Mouse (Mus musculus): ENCODE measurements around the gene Rex1bd. TPM values are rescaled to one million over a fixed set of nuclear protein-coding genes. Genes with fewer than 3 reads are reported as not detected.

Gene Rex1bd
- total RNA-seq, 2 experiments from 2014 or later = 170 TPM

DNA sequence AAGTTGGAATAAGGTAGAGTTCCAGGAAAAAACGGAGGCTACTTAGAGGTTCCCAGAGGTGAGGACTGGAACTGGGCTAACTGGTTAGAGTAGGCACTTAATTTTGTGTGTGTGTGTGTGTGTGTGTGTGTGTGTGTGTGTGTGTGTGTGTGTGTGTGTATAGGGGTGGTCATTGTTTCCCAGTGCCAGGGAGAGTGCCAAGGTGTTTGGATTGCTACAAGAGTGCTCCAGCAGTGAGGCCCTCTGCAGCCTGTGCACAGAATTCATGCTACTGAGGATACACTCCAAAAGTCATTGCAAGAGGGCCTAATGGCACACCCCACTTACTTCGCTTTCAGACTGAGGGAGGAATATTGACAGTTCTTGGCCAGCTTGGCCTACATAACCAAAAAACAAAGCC, 23.6 kb downstream of the Rex1bd start:
- DNase-seq (ENCODE audit: low spot score) = no peak

- no peak for DNase-seq (ENCODE audit: low spot score)
These were observed 24.6 kb downstream of the Rex1bd start for GRCm38 (mm10) chr8:70481908-70482307.

DNA sequence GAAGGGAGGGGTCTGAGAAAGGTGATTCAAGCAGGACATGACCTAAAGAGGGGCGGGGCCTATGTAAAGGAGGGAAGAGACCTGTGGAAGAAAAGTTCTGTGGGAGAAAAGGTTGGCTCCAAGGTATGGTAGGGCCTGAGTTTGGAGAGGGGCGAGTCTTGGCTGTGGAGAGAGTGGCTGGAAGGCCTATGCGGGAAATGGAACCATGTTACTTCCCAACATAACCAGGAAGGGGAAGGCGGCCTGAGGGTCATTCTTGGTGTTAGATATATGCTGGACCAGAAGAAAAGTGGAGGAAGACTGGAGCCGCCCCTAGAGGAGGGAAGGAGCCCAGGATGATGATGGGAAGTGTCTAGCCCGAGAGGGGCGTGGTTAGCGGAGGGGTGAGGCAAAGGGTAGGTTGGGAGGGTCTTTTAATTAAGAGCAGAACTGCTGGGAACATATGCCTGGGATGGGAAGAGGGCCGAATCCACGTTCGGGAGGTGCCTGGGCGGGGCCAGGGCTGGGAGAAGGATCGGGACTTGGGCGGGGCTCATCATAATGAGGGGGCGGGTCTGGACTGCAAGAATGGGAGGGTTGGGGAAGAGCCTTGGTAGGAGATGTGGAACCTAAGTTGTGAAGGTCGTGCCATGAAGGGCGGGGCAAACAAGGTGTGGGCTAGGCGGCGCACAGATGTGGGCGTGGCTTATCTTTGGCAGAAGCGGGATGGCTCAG, 29.1 kb downstream of the Rex1bd start:
- no peak for DNase-seq (ENCODE audit: low spot score)

DNA sequence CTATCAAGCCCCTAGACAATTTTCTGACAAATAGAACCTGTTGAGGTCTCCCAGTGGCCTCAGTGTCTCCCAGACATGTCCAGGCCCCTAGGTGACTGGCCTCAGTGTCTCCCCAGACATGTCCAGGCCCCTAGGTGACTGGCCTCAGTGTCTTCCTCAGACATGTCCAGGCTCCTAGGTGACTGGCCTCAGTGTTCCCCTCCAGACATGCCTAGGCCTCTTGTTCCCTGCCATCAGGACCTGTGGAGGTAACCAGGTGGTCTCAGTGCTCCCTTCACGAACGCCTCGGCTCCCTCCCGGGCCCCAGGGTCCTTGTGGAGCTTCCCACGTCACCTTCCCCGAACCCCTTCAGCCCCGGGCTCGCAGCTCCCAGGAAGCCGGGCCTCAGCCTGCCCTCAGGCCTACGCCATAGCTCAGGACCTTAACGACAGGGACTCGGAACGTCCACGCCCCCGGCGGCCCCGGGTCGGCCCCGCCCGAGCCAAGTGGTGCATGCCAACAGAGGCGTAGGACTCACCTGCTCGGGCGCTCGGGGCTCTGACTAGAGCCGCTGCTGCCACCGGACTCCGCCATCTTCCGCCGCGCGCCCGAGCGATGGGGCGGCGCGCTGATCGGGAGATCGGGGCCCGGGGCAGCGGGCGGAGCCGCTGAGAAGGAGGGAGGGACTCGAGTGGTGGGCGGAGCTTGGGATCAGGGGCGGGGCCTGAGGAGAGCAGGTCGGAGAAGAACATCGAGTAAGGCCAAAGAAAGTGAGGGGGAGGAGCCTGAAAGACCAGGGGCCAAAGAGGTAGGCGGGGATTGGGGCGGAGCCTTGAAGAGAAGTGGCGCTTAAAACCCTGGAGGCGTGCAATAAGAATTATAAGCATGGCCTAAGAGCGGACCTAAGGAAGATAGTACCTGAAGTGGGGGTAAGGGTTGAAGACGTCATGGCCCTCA, 30.0 kb downstream of the Rex1bd start, which contains the start of gene Klhl26:
Klhl26 (minus strand) TSS at position 636 of the 936 bp plus-strand sequence.
- peak; percentile 97 for DNase-seq (ENCODE audit: low spot score)

DNA sequence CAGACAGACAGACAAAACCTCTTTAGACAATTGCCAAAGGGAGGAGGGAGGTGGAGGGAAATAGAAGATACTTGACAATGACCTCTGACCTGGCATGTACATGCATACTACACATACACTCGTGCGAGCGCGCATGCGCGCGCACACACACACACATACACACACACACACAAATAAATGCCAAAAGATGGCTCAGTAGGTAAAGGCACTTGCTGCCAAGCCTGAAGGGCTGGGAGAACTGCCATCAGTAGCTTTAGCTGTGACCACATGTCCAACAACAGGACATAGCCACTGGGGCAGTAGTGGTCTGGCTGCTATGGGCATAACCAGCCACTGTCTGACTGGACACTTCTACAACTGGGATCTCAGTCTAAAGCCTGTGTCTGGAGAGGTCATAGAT, 34.7 kb downstream of the Rex1bd start:
- no peak for DNase-seq (ENCODE audit: low spot score)

DNA sequence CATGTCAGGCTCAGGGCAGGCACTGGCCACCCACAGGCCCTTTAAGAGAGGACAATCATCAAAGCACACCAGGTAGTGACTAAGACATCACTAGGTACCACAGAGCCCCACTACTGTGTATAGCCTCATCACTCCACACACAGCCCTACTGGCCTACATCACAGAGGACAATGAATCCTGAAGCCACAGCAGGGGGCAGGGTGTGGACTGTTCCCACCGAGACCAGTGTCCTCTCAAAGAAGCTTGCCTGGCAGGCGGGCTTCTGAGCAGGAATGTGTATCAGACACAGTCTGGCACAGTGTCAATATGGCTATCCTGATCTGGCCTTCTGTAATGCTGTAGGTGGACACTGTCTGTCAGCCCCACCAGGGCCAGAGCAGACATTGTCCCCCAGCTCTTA, 36.6 kb downstream of the Rex1bd start:
- DNase-seq (ENCODE audit: low spot score) = no peak

GRCm38 (mm10) chr8:70469295-70469916, 37.1 kb downstream of the Rex1bd start:
- DNase-seq (ENCODE audit: low spot score) = no peak

DNA sequence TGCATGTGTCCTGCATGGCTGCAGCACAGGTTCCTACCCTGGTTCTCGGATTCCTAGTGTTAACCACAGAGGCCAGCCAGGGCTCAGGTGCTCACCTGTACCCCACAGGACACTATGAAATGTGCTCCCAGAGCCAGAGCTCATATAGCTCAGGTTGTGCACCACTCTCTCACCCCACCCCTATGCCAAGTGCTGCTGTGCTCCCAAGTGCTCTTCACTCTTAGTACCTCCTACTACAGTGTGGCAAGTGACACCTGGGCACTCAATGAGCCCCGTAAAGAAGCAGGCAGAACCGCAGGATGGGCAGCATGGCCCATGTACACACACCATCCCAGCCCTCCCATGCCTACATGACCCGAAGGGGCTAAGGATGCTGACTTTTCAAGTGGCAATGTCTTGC, 37.8 kb downstream of the Rex1bd start:
- no peak for DNase-seq (ENCODE audit: low spot score)

DNA sequence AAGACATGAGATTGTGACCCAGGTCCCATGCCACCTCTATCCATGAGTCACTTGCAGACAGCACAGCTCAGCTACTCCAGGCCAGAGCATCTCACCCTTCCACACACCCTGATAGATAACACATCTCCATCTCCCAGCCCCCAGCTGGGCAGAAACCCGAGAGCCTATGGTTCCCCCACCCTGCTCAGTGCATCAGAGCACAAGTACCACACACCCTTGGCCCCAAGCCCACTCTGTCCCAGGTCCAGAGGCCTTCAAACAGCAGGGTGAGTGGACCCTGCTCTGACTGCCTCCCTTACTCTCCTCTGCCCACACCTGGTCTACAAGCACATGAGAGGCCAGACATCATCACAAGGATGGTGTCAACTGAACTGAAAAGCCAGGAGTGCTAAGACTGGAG, 38.6 kb downstream of the Rex1bd start:
- no peak for DNase-seq (ENCODE audit: low spot score)

DNA sequence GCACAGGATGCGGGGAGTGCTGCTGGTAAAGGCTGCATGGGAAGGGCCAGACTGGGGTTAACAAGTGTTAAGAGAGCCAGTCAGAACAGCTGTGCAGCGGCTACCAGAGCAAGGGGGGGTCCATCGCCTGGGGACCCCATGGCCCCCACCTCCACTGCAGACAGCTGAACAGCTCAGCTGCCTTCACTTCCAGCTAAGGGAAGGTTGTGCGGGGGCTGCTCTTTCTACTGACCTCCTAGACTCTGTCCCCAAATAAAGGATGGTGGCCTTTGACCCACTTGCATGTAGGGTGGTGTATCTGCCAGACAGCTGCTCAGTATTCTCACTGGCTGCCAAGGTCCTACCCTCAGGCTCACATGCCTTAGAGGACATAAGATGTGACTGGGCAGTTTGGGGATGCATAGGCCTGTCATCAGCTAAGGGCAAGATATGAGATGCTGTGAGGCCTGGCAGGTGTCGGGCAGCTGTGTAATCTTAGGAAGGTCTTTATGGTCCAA, 39.3 kb downstream of the Rex1bd start:
- DNase-seq (ENCODE audit: low spot score) = peak; percentile 43

GRCm38 (mm10) chr8:70466771-70467170, 39.8 kb downstream of the Rex1bd start:
- DNase-seq (ENCODE audit: low spot score) = peak; percentile 82

DNA sequence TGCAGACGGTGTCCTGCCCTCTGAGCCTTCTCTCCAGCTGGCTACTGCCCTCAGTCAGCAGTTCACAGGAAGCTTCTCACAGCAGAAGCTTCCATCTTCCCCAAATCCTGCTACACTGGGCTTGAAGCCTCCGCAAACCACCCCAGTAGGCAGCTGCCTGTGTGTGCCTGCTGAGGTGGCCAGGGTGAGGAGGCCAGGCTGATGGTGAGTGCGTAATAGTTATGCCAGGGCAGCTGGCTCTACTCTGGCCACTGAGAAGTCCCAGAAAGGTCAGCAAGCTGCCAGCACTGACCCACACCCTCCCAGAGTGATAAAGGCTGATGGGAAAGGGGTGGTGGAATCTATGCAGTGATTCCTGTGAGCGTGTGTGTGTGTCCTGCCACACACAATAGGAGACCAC, 40.2 kb downstream of the Rex1bd start:
- DNase-seq (ENCODE audit: low spot score) = no peak

DNA sequence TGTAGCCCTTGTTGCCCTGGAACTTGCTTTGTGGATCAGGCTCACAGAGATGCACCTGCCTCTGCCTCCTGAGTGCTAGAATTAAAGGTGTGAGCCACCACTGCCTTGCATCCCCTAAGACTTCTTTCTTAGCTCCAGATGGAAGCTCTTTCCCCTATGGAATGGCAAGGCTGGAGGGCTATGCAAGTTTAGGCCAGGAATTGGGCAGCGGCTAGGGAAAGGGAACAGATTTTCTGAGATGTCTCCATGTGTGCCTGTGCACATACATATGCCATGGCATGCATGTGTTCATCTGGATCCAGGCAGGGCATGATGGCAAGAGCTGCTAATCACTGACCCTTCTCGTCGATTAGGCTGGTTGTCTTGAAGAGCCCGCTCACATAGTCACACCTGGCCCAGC, 40.9 kb downstream of the Rex1bd start:
- no peak for DNase-seq (ENCODE audit: low spot score)

DNA sequence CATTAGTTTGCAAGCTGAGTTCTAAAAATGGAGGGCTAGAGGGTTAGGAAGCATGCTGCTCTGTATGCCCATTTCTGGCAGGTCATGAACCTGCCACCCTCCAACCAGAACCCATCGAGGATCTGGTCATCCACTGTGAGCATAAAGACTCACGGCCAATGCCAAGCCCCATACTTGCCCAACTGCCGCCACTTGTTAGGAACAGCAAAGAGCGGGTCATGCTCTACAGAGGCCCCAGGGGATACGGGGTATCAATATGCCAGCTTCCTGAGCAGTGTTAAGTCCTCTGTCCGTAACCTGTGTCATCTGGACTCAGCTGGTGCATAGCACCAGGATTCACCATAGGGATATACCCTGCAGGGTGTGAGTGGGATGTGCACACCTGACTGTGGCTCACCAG, 42.4 kb downstream of the Rex1bd start:
- DNase-seq (ENCODE audit: low spot score) = no peak

- DNase-seq (ENCODE audit: low spot score) = peak; percentile 55
These were observed 43.2 kb downstream of the Rex1bd start for GRCm38 (mm10) chr8:70463306-70463705.

GRCm38 (mm10) chr8:70462516-70462813, 44.1 kb downstream of the Rex1bd start:
- peak; percentile 54 for DNase-seq (ENCODE audit: low spot score)

DNA sequence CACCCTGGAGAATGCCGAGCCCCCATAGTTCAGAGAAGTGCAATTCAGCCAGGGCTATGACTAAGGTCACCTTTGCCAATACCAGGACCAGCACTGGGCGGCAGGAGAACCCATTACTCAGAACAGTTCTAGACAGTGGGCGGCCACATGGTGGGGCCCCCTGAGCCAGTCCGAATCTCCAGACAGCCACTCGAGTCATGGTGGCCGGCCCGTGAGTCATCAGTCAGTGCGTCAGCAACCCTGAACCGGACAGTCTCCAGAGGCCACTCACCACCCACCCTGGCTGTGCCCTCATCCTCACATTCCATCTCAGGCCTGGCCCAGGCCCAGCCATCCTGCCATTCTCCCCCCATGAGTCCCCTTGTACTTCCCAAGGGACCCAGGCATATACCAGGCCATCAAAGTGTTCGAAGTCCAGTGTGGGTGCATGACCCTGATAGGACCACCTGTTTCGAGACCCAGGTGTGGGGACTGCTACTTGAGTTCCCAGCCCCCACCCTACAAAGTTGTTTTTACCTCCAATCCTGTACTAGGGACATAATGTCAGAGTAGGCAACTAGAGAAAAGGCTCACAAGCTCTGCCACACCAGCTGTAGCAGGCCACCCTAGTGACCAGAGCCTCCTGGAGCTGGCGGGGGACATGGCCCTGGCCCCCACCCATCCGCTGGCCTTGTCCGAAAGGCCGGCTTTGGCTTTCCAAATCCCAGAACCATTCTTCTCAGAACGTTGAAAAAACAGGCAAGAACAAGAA, 44.6 kb downstream of the Rex1bd start:
- DNase-seq (ENCODE audit: low spot score) = no peak

DNA sequence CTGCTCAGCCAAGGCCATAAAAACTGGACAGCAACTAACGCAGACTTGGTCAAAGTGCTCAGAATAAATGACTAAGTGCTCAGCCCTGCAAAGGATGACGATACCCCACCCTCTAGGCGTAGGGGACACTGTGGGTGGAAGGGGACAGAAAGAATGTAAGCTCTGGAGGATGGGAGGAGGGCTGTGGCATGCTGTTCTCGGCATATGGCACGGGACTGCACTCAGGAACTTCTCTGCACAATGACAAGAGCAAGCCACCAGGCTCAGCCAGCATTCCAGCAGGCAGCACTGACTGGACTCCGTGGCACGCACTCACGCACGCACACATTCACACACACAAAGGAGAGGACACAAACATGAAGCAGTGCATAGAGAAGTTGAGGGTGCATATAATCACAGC, 45.9 kb downstream of the Rex1bd start:
- DNase-seq (ENCODE audit: low spot score) = no peak

- DNase-seq (ENCODE audit: low spot score) = no peak
These were observed 46.4 kb downstream of the Rex1bd start for GRCm38 (mm10) chr8:70460199-70460598.

DNA sequence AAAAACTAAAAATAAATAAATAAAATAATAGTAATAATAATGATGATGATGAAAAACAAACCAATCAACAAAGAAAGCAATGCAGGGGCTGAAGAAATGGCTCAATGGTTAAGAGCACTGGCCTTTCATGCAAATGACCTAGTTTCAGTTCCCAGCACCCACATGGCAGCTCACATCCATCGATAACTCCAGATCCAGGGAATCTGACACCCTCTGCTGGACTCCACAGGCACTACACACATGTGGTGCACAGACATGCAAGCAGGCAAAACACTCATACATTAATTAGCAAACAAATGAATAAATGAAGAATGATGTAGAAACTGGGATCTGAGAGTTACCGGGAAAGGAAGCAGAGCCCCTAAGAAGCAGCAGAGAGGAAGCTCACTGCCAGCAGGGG, 46.9 kb downstream of the Rex1bd start:
- no peak for DNase-seq (ENCODE audit: low spot score)

DNA sequence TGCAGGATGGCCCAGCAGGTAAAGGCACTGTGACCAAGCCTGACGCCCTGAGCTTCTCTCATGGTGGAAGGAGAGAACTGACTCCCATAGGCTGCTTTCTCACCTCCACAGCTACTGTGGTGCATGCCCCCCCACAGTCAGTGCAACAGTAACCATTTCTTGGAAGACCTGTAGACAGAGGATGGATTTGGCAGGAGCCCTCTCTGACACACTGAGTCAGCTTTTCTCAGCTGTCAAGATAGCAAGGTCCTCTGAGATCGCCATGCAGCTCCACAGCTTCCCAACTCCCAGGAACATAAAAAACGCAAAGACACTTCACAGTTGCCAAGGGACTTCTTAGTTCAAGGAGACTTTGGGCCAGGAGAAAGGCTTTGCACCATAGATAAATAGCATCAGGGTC, 48.1 kb downstream of the Rex1bd start:
- DNase-seq (ENCODE audit: low spot score) = no peak

DNA sequence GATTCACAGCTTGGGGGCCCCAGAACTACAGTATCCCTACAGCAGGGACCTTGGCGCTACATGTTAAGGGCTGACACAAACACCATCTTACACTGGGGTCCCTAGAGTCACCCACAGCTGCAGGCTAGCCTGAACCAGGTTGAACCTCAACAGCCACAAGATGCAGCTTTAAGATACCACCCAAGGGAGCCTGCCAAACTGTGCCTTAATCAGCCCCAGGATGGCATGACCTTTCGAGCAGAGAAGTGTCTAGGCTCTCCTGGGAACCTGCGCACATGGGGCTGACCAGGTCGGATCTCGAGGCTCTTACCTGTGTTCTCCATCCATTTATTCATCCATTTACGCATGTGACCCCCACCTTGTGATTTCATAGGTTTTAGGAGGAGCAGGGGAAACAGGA, 48.7 kb downstream of the Rex1bd start:
- DNase-seq (ENCODE audit: low spot score) = no peak
